Mouse (Mus musculus): ENCODE results near the gene Ntn3. TPM values are rescaled to one million over a fixed set of nuclear protein-coding genes. Genes with fewer than 3 reads are reported as not detected.

Ntn3 gene
- total RNA-seq, 1 experiment = 4.1 TPM

GRCm38 (mm10) chr17:24199252-24199651 is 10.1 kb downstream of the Ntn3 start:
- TF ChIP-seq ZC3H11A (IDR thresholded peaks at IDR 0.05; ENCODE audit: borderline replicate concordance, low read depth, low read length) (no peak), MAFK (IDR thresholded peaks at IDR 0.05; ENCODE audit: insufficient read depth, low read depth, low read length) (no peak), HCFC1 (IDR thresholded peaks at IDR 0.05; ENCODE audit: borderline replicate concordance, insufficient read depth, low read length) (no peak)
- DNase-seq (ENCODE audit: low read depth, low spot score) = no peak
- Histone ChIP-seq H3K9me3 (ENCODE audit: control insufficient read depth, insufficient read depth, low read depth, low read length) (no peaks in the 10 kb centered on the region), H3K4me1 (ENCODE audit: control insufficient read depth in 2 of 2, insufficient read depth in 2 of 2, low read length in 2 of 2, poor library complexity in 1 of 2) (peaks cover 9 to 37% of the 10 kb centered on the region in 2 experiments), H3K36me3 (ENCODE audit: control insufficient read depth, insufficient read depth, low read length, poor library complexity, severe bottlenecking) (no peaks in the 10 kb centered on the region), H3K4me3 (ENCODE audit: insufficient read depth in 1 of 2, low read depth in 1 of 2, low read length in 2 of 2, poor library complexity in 1 of 2, severe bottlenecking in 1 of 2) (no peak overlapping the region), H3K27ac (ENCODE audit: insufficient read depth, low read depth, low read length, poor library complexity, severe bottlenecking) (no peak overlapping the region), H3K9ac (ENCODE audit: insufficient read depth, low read depth, low read length, poor library complexity, severe bottlenecking) (no peak overlapping the region)
- in situ Hi-C loops (cut with MboI; ENCODE audit: low sequenced_read_pairs in 2 of 2, unreplicated experiment in 2 of 2) = no loop called here

- H3K27ac ChIP-seq (ENCODE audit: insufficient read depth, low read depth, low read length, poor library complexity, severe bottlenecking) = no peak overlapping the region
- TF ChIP-seq MAFK (IDR thresholded peaks at IDR 0.05; ENCODE audit: insufficient read depth, low read depth, low read length) = no peak
- no peak for TF ChIP-seq CHD2 (IDR thresholded peaks at IDR 0.05; ENCODE audit: low read depth, low read length)
- no peak for TF ChIP-seq ZNF384 (IDR thresholded peaks at IDR 0.05; ENCODE audit: low read depth, low read length)
- no peak overlapping the region for H3K9ac ChIP-seq (ENCODE audit: insufficient read depth, low read depth, low read length, poor library complexity, severe bottlenecking)
- DNase-seq (ENCODE audit: low read depth, low spot score) = no peak
- in situ Hi-C loops (cut with MboI; ENCODE audit: low sequenced_read_pairs in 2 of 2, unreplicated experiment in 2 of 2) = no loop called here
- no peak overlapping the region for H3K4me3 ChIP-seq (ENCODE audit: insufficient read depth in 1 of 2, low read depth in 1 of 2, low read length in 2 of 2, poor library complexity in 1 of 2, severe bottlenecking in 1 of 2)
- no peaks in the 10 kb centered on the region for H3K9me3 ChIP-seq (ENCODE audit: control insufficient read depth, insufficient read depth, low read depth, low read length)
- peaks cover 4 to 40% of the 10 kb centered on the region in 2 experiments; a peak in 3 of 4 replicates for H3K4me1 ChIP-seq (ENCODE audit: control insufficient read depth in 2 of 2, insufficient read depth in 2 of 2, low read length in 2 of 2, poor library complexity in 1 of 2)
- no peaks in the 10 kb centered on the region for H3K36me3 ChIP-seq (ENCODE audit: control insufficient read depth, insufficient read depth, low read length, poor library complexity, severe bottlenecking)
Measured at GRCm38 (mm10) chr17:24197032-24197824, 12.1 kb downstream of the Ntn3 start.

DNA sequence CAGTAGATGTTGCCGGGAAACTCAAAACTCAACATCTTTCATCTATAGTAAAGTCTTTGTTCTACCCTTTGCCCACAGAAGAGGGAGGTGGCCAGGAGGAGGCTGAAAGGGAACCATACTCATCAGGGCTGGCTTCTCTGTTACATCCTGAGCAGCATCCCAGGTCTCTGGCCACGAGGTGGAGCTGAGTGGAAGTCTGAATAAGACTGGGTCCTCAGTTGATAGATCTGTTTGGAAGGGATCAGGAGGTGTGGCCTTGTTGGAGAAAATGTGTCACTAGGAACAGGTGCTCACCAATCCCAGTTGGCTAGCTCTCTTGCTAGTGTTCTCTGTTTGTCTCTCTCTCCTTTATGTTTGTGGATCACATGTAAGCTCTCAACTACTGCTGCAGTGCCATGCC is 14.0 kb downstream of the Ntn3 start:
- H3K4me1 ChIP-seq (ENCODE audit: control insufficient read depth in 2 of 2, insufficient read depth in 2 of 2, low read length in 2 of 2, poor library complexity in 1 of 2) = peaks cover 4 to 35% of the 10 kb centered on the region in 2 experiments; a peak in 3 of 4 replicates

GRCm38 (mm10) chr17:24193769-24194168 is 15.6 kb downstream of the Ntn3 start:
- H3K27ac ChIP-seq (ENCODE audit: insufficient read depth, low read depth, low read length, poor library complexity, severe bottlenecking) = no peak overlapping the region
- peaks cover 4 to 25% of the 10 kb centered on the region in 2 experiments; a peak in 3 of 4 replicates for H3K4me1 ChIP-seq (ENCODE audit: control insufficient read depth in 2 of 2, insufficient read depth in 2 of 2, low read length in 2 of 2, poor library complexity in 1 of 2)

More for the DNA sequence above, 14.0 kb downstream of the Ntn3 start:
- in situ Hi-C loops (cut with MboI; ENCODE audit: low sequenced_read_pairs in 2 of 2, unreplicated experiment in 2 of 2) = no loop called here
- Histone ChIP-seq H3K9me3 (ENCODE audit: control insufficient read depth, insufficient read depth, low read depth, low read length) (no peaks in the 10 kb centered on the region), H3K36me3 (ENCODE audit: control insufficient read depth, insufficient read depth, low read length, poor library complexity, severe bottlenecking) (no peaks in the 10 kb centered on the region), H3K9ac (ENCODE audit: insufficient read depth, low read depth, low read length, poor library complexity, severe bottlenecking) (no peak overlapping the region), H3K27ac (ENCODE audit: insufficient read depth, low read depth, low read length, poor library complexity, severe bottlenecking) (no peak overlapping the region), H3K4me3 (ENCODE audit: insufficient read depth in 1 of 2, low read depth in 1 of 2, low read length in 2 of 2, poor library complexity in 1 of 2, severe bottlenecking in 1 of 2) (no peak overlapping the region)
- TF ChIP-seq ZNF384 (IDR thresholded peaks at IDR 0.05; ENCODE audit: low read depth, low read length) (no peak), ZC3H11A (IDR thresholded peaks at IDR 0.05; ENCODE audit: borderline replicate concordance, low read depth, low read length) (no peak), HCFC1 (IDR thresholded peaks at IDR 0.05; ENCODE audit: borderline replicate concordance, insufficient read depth, low read length) (no peak), CHD2 (IDR thresholded peaks at IDR 0.05; ENCODE audit: low read depth, low read length) (no peak), MAFK (IDR thresholded peaks at IDR 0.05; ENCODE audit: insufficient read depth, low read depth, low read length) (no peak)
- DNase-seq (ENCODE audit: low read depth, low spot score) = no peak

More at GRCm38 (mm10) chr17:24193769-24194168, 15.6 kb downstream of the Ntn3 start:
- Histone ChIP-seq H3K36me3 (ENCODE audit: control insufficient read depth, insufficient read depth, low read length, poor library complexity, severe bottlenecking) (no peaks in the 10 kb centered on the region), H3K4me3 (ENCODE audit: insufficient read depth in 1 of 2, low read depth in 1 of 2, low read length in 2 of 2, poor library complexity in 1 of 2, severe bottlenecking in 1 of 2) (no peak overlapping the region), H3K9ac (ENCODE audit: insufficient read depth, low read depth, low read length, poor library complexity, severe bottlenecking) (no peak overlapping the region), H3K9me3 (ENCODE audit: control insufficient read depth, insufficient read depth, low read depth, low read length) (no peaks in the 10 kb centered on the region)
- in situ Hi-C loops (cut with MboI; ENCODE audit: low sequenced_read_pairs in 2 of 2, unreplicated experiment in 2 of 2) = no loop called here
- DNase-seq (ENCODE audit: low read depth, low spot score) = no peak
- no peak for TF ChIP-seq HCFC1 (IDR thresholded peaks at IDR 0.05; ENCODE audit: borderline replicate concordance, insufficient read depth, low read length)
- no peak for TF ChIP-seq MAFK (IDR thresholded peaks at IDR 0.05; ENCODE audit: insufficient read depth, low read depth, low read length)
- TF ChIP-seq CHD2 (IDR thresholded peaks at IDR 0.05; ENCODE audit: low read depth, low read length) = no peak
- TF ChIP-seq ZC3H11A (IDR thresholded peaks at IDR 0.05; ENCODE audit: borderline replicate concordance, low read depth, low read length) = no peak
- no peak for TF ChIP-seq ZNF384 (IDR thresholded peaks at IDR 0.05; ENCODE audit: low read depth, low read length)
